Mouse (Mus musculus): ENCODE results near the gene Tnfrsf18. TPM values are rescaled to one million over a fixed set of nuclear protein-coding genes. Genes with fewer than 3 reads are reported as not detected.

The Tnfrsf18 gene
- total RNA-seq, 2 experiments from 2014 or later, result 0.32 TPM; not detected in 1

DNA sequence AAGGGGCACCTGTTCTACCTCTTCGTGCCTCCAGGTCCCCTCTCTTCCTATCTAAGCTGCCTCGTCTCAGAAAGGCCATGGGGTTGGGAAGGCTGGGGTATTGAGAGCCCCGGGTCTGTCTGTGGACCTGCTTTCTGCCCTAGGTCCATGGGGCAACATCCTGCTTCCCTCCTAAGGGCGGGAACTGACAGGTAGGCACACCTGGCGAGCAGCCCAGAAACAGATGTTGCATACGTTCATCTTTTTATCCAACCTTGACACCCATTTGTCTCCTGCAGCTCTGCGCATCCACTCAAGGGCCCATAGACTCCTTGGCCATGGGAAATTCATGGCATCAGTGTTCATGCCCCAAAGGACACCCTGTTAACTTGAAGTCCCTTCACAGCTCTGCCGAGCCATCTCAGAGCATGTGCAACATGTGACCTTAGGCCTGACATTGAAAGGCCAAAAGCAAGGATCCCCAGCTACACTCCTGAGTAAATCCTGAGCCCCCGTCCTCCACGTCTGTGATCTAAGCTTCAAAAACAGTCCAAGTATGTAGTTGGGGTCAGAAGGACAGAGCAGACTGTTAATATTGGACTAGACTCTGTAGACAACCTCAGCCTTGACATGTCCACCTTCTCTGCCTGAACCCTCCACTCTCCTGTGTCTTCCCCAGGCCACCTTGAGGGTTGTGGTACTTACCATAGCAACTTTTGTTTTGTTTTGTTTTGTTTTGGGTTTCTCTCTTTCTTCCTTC, 39.4 kb downstream of the Tnfrsf18 start:
- intact Hi-C loops (cut with DNase I), result no loop called here
- no peak for DNase-seq (ENCODE audit: low spot score in 2 of 2)

GRCm38 (mm10) chr4:156067256-156067949, 41.4 kb downstream of the Tnfrsf18 start:
- intact Hi-C loops (cut with DNase I), result no loop called here
- no peak for DNase-seq (ENCODE audit: low spot score in 2 of 2)

- no peak for DNase-seq (ENCODE audit: low spot score in 2 of 2)
- intact Hi-C loops (cut with DNase I), result no loop called here
Observed at GRCm38 (mm10) chr4:156069701-156070100, 43.7 kb downstream of the Tnfrsf18 start.

DNA sequence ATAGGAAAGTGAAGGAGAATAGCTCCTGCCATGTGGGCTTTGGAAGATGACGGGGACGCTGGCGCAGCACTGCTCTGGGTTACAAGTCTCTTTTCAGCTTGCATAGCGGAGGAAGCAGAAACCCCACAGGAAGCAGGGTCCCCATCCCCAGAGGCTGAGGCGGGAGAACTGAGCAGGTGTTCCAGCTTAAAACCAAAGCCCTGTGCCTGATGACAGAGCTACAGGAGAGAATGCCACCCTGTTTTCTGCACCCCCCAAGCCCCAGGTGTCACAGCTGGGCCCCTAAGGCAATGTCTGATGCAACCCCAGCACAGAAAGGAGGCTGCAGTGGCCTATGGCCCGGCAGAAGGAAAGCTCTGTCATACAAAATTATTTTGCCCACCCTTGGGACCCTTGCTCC, 44.3 kb downstream of the Tnfrsf18 start:
- intact Hi-C loops (cut with DNase I), result no loop called here
- DNase-seq (ENCODE audit: low spot score in 2 of 2), result no peak

GRCm38 (mm10) chr4:156070716-156071115, 44.8 kb downstream of the Tnfrsf18 start:
- DNase-seq (ENCODE audit: low spot score in 2 of 2), result no peak
- intact Hi-C loops (cut with DNase I), result no loop called here

GRCm38 (mm10) chr4:156076911-156077382, 51.0 kb downstream of the Tnfrsf18 start:
- intact Hi-C loops (cut with DNase I), result no loop called here
- no peak for DNase-seq (ENCODE audit: low spot score in 2 of 2)

DNA sequence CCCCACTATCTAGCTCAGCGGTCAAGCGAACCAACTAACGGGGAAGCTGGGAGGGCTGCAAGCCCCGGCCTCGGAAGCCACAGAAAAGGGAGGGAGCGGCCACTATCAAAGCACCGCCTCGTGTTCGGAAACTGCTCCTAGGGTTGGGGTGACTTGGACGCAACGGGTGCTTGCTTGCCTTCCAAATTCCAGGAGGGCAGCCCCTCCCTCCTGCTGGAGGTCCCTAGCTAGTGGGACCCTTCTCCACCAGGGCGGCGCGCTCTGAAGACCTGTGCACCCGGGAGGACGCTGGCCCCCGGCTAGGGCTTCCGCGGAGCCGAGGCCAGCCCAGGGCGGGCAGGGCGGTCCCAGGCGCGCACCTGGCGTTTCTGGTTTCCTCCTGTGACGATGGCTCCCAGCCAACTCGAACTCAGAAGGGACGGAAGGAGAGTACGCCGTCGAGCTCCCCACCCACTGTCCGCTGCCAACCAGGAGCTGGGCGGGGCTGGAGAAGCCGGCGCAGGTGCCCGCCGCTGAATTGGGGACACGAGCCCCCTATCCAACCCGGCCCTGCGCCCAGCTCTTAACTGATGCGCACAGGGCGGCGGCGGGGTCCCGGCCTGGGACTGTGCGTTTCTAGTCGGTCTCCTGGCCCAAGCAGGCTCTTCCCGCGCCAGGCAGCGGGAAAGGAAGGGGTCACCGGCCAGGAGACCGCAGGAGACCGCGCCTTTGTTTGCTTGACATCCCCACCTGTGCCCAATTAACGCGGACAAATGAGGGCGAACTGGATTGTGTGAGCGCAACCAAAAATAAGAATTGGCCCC, 51.7 kb downstream of the Tnfrsf18 start:
- DNase-seq (ENCODE audit: low spot score in 2 of 2), result no peak
- intact Hi-C loops (cut with DNase I), result no loop called here

Small RNA genes lying within 50 kb of the gene (microRNA-seq; reads per million reads assigned to microRNA genes)
- 3.4 to 6.4 reads per million in 2 experiments for gene Mir200a
- gene Mir200b, result 6.1 to 69.7 reads per million in 2 experiments
- gene Mir429, result 21.9 to 82.1 reads per million in 2 experiments

Other genes starting within 250 kb of the Tnfrsf18 start
- 10 to 100 TPM in 1 of 2 experiments, 1 to 10 TPM in 1; 8.7 to 11.6 TPM for gene Tmem88b, start 240.3 kb upstream of the Tnfrsf18 start, total RNA-seq (2021)
- gene Ankrd65, start 235.7 kb upstream of the Tnfrsf18 start, total RNA-seq (2021), result under 1 TPM in 1 of 2 experiments, not detected in 1; 0.31 TPM
- gene Mrpl20, start 223.3 kb upstream of the Tnfrsf18 start, total RNA-seq (2021), result 100 to 1,000 TPM; 104 to 112 TPM
- 10 to 100 TPM; 69.5 to 73.5 TPM for gene Ccnl2, start 213.7 kb upstream of the Tnfrsf18 start, total RNA-seq (2021)
- 10 to 100 TPM; 83.3 to 84.1 TPM for gene Aurkaip1, start 194.9 kb upstream of the Tnfrsf18 start, total RNA-seq (2021)
- 10 to 100 TPM in 1 of 2 experiments, 1 to 10 TPM in 1; 9.0 to 14.0 TPM for gene Mxra8, start 186.5 kb upstream of the Tnfrsf18 start, total RNA-seq (2021)
- 10 to 100 TPM; 81.5 to 81.6 TPM for gene Dvl1, start 178.8 kb upstream of the Tnfrsf18 start, total RNA-seq (2021)
- gene Tas1r3, start 162.8 kb upstream of the Tnfrsf18 start, total RNA-seq (2021), result under 1 TPM; 0.20 to 0.27 TPM
- gene Cptp, start 156.7 kb upstream of the Tnfrsf18 start, total RNA-seq (2021), result 10 to 100 TPM; 28.8 to 29.7 TPM
- 10 to 100 TPM; 34.4 to 38.4 TPM for gene Ints11, start 156.6 kb upstream of the Tnfrsf18 start, total RNA-seq (2021)
- 10 to 100 TPM; 65.3 to 66.9 TPM for gene Pusl1, start 134.4 kb upstream of the Tnfrsf18 start, total RNA-seq (2021)
- gene Acap3, start 134.3 kb upstream of the Tnfrsf18 start, total RNA-seq (2021), result 100 to 1,000 TPM; 139 TPM
- 10 to 100 TPM; 69.8 to 79.0 TPM for gene Ube2j2, start 82.3 kb upstream of the Tnfrsf18 start, total RNA-seq (2021)
- 10 to 100 TPM; 13.5 to 15.1 TPM for gene C1qtnf12, start 63.8 kb upstream of the Tnfrsf18 start, total RNA-seq (2021)
- gene B3galt6, start 33.5 kb upstream of the Tnfrsf18 start, total RNA-seq (2021), result 10 to 100 TPM in 1 of 2 experiments, 1 to 10 TPM in 1; 9.6 to 10.6 TPM
- 100 to 1,000 TPM; 150 to 157 TPM for gene Sdf4, start 33.3 kb upstream of the Tnfrsf18 start, total RNA-seq (2021)
- 1 to 10 TPM in 1 of 2 experiments, under 1 TPM in 1; 0.66 to 1.2 TPM for gene Tnfrsf4, start 12.3 kb upstream of the Tnfrsf18 start, total RNA-seq (2021)
- gene Ttll10, start 33.2 kb downstream of the Tnfrsf18 start, total RNA-seq (2021), result not detected
- 10 to 100 TPM; 28.0 to 28.1 TPM for gene 9430015G10Rik, start 83.8 kb downstream of the Tnfrsf18 start, total RNA-seq (2021)
- under 1 TPM; 0.31 to 0.66 TPM for gene Rnf223, start 104.3 kb downstream of the Tnfrsf18 start, total RNA-seq (2021)
- gene Agrn, start 171.3 kb downstream of the Tnfrsf18 start, total RNA-seq (2021), result 100 to 1,000 TPM; 184 to 198 TPM
- under 1 TPM in 1 of 2 experiments, not detected in 1; 0.66 TPM for gene Isg15, start 174.7 kb downstream of the Tnfrsf18 start, total RNA-seq (2021)
- 1 to 10 TPM; 4.0 to 5.0 TPM for gene AW011738, start 177.1 kb downstream of the Tnfrsf18 start, total RNA-seq (2021)
- under 1 TPM; 0.20 to 0.66 TPM for gene Perm1, start 189.7 kb downstream of the Tnfrsf18 start, total RNA-seq (2021)
- 10 to 100 TPM; 34.8 to 36.3 TPM for gene Plekhn1, start 208.7 kb downstream of the Tnfrsf18 start, total RNA-seq (2021)
- gene Noc2l, start 209.8 kb downstream of the Tnfrsf18 start, total RNA-seq (2021), result 10 to 100 TPM; 60.3 to 61.4 TPM
- 1 to 10 TPM; 3.9 to 4.5 TPM for gene Samd11, start 229.5 kb downstream of the Tnfrsf18 start, total RNA-seq (2021)

All from left cerebral cortex, postnatal 14 days (tissue).